Mouse (Mus musculus) stomach, embryonic 16.5 days (tissue): ENCODE data around the gene Gm6583. TPM values are rescaled to one million over a fixed set of nuclear protein-coding genes. Genes with fewer than 3 reads are reported as not detected.

Source experiments
- ATAC-seq: fragments of 200-750 bp; cut with Nextera tagmentation; 2 replicates; pipeline ENCODE4 v1.8.0; 2017; ENCODE audit warnings: moderate number of reproducible peaks, moderate TSS enrichment; ENCODE audit not compliant: insufficient read depth, low FRiP score
- H3K27ac ChIP-seq: fragments of 300-500 bp; sonication (generic); 2 replicates; pipeline ENCODE4 v1.5.1; 2014; ENCODE audit warnings: low read length
- H3K27me3 ChIP-seq: fragments of 300-500 bp; sonication (generic); 2 replicates; pipeline ENCODE4 v1.6.1; 2014; ENCODE audit warnings: low read length, control low read depth, mixed read lengths; ENCODE audit not compliant: control insufficient read depth, insufficient read depth
- H3K36me3 ChIP-seq: fragments of 300-500 bp; sonication (generic); 2 replicates; pipeline ENCODE4 v1.6.1; 2014; ENCODE audit warnings: low read length; ENCODE audit not compliant: control insufficient read depth, insufficient read depth
- H3K4me1 ChIP-seq: fragments of 300-500 bp; sonication (generic); 2 replicates; pipeline ENCODE4 v1.6.1; 2014; ENCODE audit warnings: low read length, control low read depth, mixed read lengths; ENCODE audit not compliant: control insufficient read depth, insufficient read depth
- H3K4me2 ChIP-seq: fragments of 300-500 bp; sonication (generic); 2 replicates; pipeline ENCODE4 v1.6.1; 2014; ENCODE audit warnings: low read depth, low read length, mixed read lengths
- H3K4me3 ChIP-seq: fragments of 300-500 bp; sonication (generic); replicated peaks from 2 replicates; pipeline ENCODE4 v1.5.1; 2014; ENCODE audit warnings: mild to moderate bottlenecking, low read length
- H3K9ac ChIP-seq: fragments of 300-500 bp; sonication (generic); 2 replicates; pipeline ENCODE4 v1.6.1; 2014; ENCODE audit warnings: low read length
- H3K9me3 ChIP-seq: fragments of 300-500 bp; sonication (generic); replicated peaks from 2 replicates; pipeline ENCODE4 v1.6.1; 2016; ENCODE audit warnings: low read length, control low read depth; ENCODE audit not compliant: control insufficient read depth
- WGBS: fragments of 180-500 bp; shearing (Covaris S2); extraction: QIAGEN DNeasy Blood & Tissue Kit; methylation state at CpG from one replicate; pipeline ENCODE4 v1.1.7; 2014; 5-methylcytosine and 5-hydroxymethylcytosine counted together
- polyA plus RNA-seq: library from polyadenylated mRNA; unstranded; fragments of >200 nt; fragmentation: Nextera tagmentation; extraction: Ambion mirVana; gene quantifications from 2 replicates; pipeline ENCODE4 v1.2.1, GENCODE M21; 2015

Gm6583 gene
- polyA plus RNA-seq, 1 experiment from 2014 or later: 0.19 TPM

GRCm38 (mm10) chr5:112371933-112372332 is 16.1 kb upstream of the Gm6583 start:
- Histone ChIP-seq H3K36me3 (peaks cover 8% of the 10 kb centered on the region; the same call in 1 of the 2 replicates), H3K9ac (no peak overlapping the region), H3K9me3 (no peaks in the 10 kb centered on the region), H3K4me3 (no peak overlapping the region), H3K4me2 (no peak overlapping the region), H3K27ac (no peak overlapping the region), H3K4me1 (no peaks in the 10 kb centered on the region), H3K27me3 (no peaks in the 10 kb centered on the region)
- WGBS: 88% methylated on average over 7 of the region's 7 CpGs
- no peak for ATAC-seq

- H3K27ac ChIP-seq: no peak overlapping the region
- no peak for ATAC-seq
- no peak overlapping the region for H3K4me2 ChIP-seq
- H3K9ac ChIP-seq: no peak overlapping the region
- H3K36me3 ChIP-seq: peaks cover 8% of the 10 kb centered on the region; the same call in 1 of the 2 replicates
- no peaks in the 10 kb centered on the region for H3K27me3 ChIP-seq
- no peak overlapping the region for H3K4me3 ChIP-seq
- no peaks in the 10 kb centered on the region for H3K4me1 ChIP-seq
- no peaks in the 10 kb centered on the region for H3K9me3 ChIP-seq
- WGBS: 91% methylated on average over 12 of the region's 12 CpGs
These were observed 14.5 kb upstream of the Gm6583 start for GRCm38 (mm10) chr5:112370236-112370813.

GRCm38 (mm10) chr5:112369326-112369725 is 13.5 kb upstream of the Gm6583 start:
- H3K9me3 ChIP-seq: no peaks in the 10 kb centered on the region
- H3K9ac ChIP-seq: no peak overlapping the region
- no peak overlapping the region for H3K4me2 ChIP-seq
- H3K27ac ChIP-seq: no peak overlapping the region
- H3K4me3 ChIP-seq: no peak overlapping the region
- H3K27me3 ChIP-seq: no peaks in the 10 kb centered on the region
- WGBS: 89% methylated on average over 13 of the region's 13 CpGs
- no peaks in the 10 kb centered on the region for H3K4me1 ChIP-seq
- ATAC-seq: no peak
- peaks cover 8% of the 10 kb centered on the region; the same call in 1 of the 2 replicates for H3K36me3 ChIP-seq

GRCm38 (mm10) chr5:112368666-112369065 is 12.8 kb upstream of the Gm6583 start:
- H3K9ac ChIP-seq: no peak overlapping the region
- no peak overlapping the region for H3K4me3 ChIP-seq
- no peak for ATAC-seq
- WGBS: 94% methylated on average over 10 of the region's 10 CpGs
- no peaks in the 10 kb centered on the region for H3K27me3 ChIP-seq
- H3K4me1 ChIP-seq: no peaks in the 10 kb centered on the region
- no peak overlapping the region for H3K4me2 ChIP-seq
- peaks cover 8% of the 10 kb centered on the region; the same call in 1 of the 2 replicates for H3K36me3 ChIP-seq
- H3K27ac ChIP-seq: no peak overlapping the region
- no peaks in the 10 kb centered on the region for H3K9me3 ChIP-seq

GRCm38 (mm10) chr5:112367929-112368328 is 12.1 kb upstream of the Gm6583 start:
- H3K9me3 ChIP-seq: no peaks in the 10 kb centered on the region
- no peak overlapping the region for H3K4me3 ChIP-seq
- no peaks in the 10 kb centered on the region for H3K4me1 ChIP-seq
- H3K9ac ChIP-seq: no peak overlapping the region
- no peak overlapping the region for H3K4me2 ChIP-seq
- peaks cover 8% of the 10 kb centered on the region; the same call in 1 of the 2 replicates for H3K36me3 ChIP-seq
- ATAC-seq: no peak
- H3K27me3 ChIP-seq: no peaks in the 10 kb centered on the region
- WGBS: 90% methylated on average over 12 of the region's 12 CpGs
- no peak overlapping the region for H3K27ac ChIP-seq

GRCm38 (mm10) chr5:112367338-112367737 is 11.5 kb upstream of the Gm6583 start:
- Histone ChIP-seq H3K4me3 (no peak overlapping the region), H3K36me3 (peaks cover 8% of the 10 kb centered on the region; the same call in 1 of the 2 replicates)

GRCm38 (mm10) chr5:112366879-112367278 is 11.0 kb upstream of the Gm6583 start:
- Histone ChIP-seq H3K4me3 (no peak overlapping the region), H3K4me2 (no peak overlapping the region), H3K36me3 (peaks cover 8% of the 10 kb centered on the region; the same call in 1 of the 2 replicates), H3K9ac (no peak overlapping the region), H3K27ac (no peak overlapping the region), H3K4me1 (no peaks in the 10 kb centered on the region), H3K9me3 (0 out of 2 replicates have a peak, but pooled peaks cover 4% of the 10 kb centered on the region), H3K27me3 (no peaks in the 10 kb centered on the region)
- no peak for ATAC-seq
- 92% methylated on average over 6 of the region's 6 CpGs for WGBS

More at GRCm38 (mm10) chr5:112367338-112367737, 11.5 kb upstream of the Gm6583 start:
- no peak for ATAC-seq
- no peak overlapping the region for H3K27ac ChIP-seq
- 95% methylated on average over 4 of the region's 4 CpGs for WGBS
- H3K4me2 ChIP-seq: no peak overlapping the region
- no peaks in the 10 kb centered on the region for H3K4me1 ChIP-seq
- no peak overlapping the region for H3K9ac ChIP-seq
- H3K27me3 ChIP-seq: no peaks in the 10 kb centered on the region
- no peaks in the 10 kb centered on the region for H3K9me3 ChIP-seq

- Histone ChIP-seq H3K9me3 (0 out of 2 replicates have a peak, but pooled peaks cover 4% of the 10 kb centered on the region), H3K4me2 (no peak overlapping the region), H3K4me3 (no peak overlapping the region), H3K4me1 (no peaks in the 10 kb centered on the region), H3K9ac (no peak overlapping the region), H3K36me3 (no peaks in the 10 kb centered on the region; the same call in 1 of the 2 replicates), H3K27me3 (no peaks in the 10 kb centered on the region), H3K27ac (no peak overlapping the region)
- no peak for ATAC-seq
- WGBS: 61% methylated on average over 10 of the region's 10 CpGs
These were observed 8.5 kb upstream of the Gm6583 start for GRCm38 (mm10) chr5:112364184-112364797.

- Histone ChIP-seq H3K36me3 (no peaks in the 10 kb centered on the region; the same call in 1 of the 2 replicates), H3K27me3 (no peaks in the 10 kb centered on the region), H3K4me2 (no peak overlapping the region), H3K4me1 (no peaks in the 10 kb centered on the region), H3K9me3 (0 out of 2 replicates have a peak, but pooled peaks cover 4% of the 10 kb centered on the region), H3K9ac (no peak overlapping the region), H3K4me3 (no peak overlapping the region), H3K27ac (no peak overlapping the region)
- ATAC-seq: no peak
- WGBS: 92% methylated on average over 3 of the region's 3 CpGs
These were observed 4.2 kb upstream of the Gm6583 start for GRCm38 (mm10) chr5:112360077-112360476.
